In genomic region chr4:125099458-125099857, GRCm38 (mm10) we compare ENCODE assay signal across 8 mouse cellular contexts. TPM values are rescaled to one million over a fixed set of nuclear protein-coding genes. Genes with fewer than 3 reads are reported as not detected.
DNase-seq lines count a peak whose midpoint lies in the region; ATAC-seq and TF ChIP-seq lines count a peak whose summit lies in the region.
"Had no signal": no experiment of that assay in that cellular context is flagged by ENCODE, and none has a peak within 500 bp of the region (broad histone marks: within the 10 kb centered on the region; RNA-seq: fewer than 3 reads in every experiment).

No protein-coding gene starts in this region.

- H3K9ac ChIP-seq in intestine, embryonic 14.5 days (ENCODE audit: low read length): no peak overlapping the region
- H3K9ac ChIP-seq in midbrain, embryonic 11.5 days (ENCODE audit: low read length): no peak overlapping the region

- peak; percentile 82 to 83 for DNase-seq in cerebellum, postnatal 36 days
- peak; percentile 82 for DNase-seq in gastrocnemius, adult 2 months
- DNase-seq in intestine, embryonic 14.5 days (ENCODE audit: low spot score): peak; percentile 97
- DNase-seq in left cerebral cortex, postnatal 14 days (ENCODE audit: low spot score in 2 of 2): peak; percentile 86 to 87
- peak; percentile 99 for DNase-seq in midbrain, embryonic 11.5 days (ENCODE audit: low spot score, missing footprints)
- DNase-seq in skeletal muscle tissue, adult 2 months (ENCODE audit: low read depth, low spot score): peak; percentile 46

- peaks cover 25% of the 10 kb centered on the region for H3K36me3 ChIP-seq in intestine, embryonic 14.5 days (ENCODE audit: control insufficient read depth, insufficient read depth, low read length)
- peaks cover 5% of the 10 kb centered on the region; the same call in 1 of the 2 replicates for H3K36me3 ChIP-seq in midbrain, embryonic 11.5 days (ENCODE audit: control insufficient read depth, insufficient read depth, low read length)

- H3K9me3 ChIP-seq in intestine, embryonic 14.5 days (ENCODE audit: control insufficient read depth, low read length): no peaks in the 10 kb centered on the region
- H3K9me3 ChIP-seq in midbrain, embryonic 11.5 days (ENCODE audit: control insufficient read depth, low read length): no peaks in the 10 kb centered on the region
- H3K9me3 ChIP-seq: megakaryocyte, embryonic 14.5 days had no signal

- no peaks in the 10 kb centered on the region for H3K4me1 ChIP-seq in intestine, embryonic 14.5 days (replicated peaks; ENCODE audit: control insufficient read depth, insufficient read depth, low read length)
- no peaks in the 10 kb centered on the region for H3K4me1 ChIP-seq in midbrain, embryonic 11.5 days (ENCODE audit: control insufficient read depth, insufficient read depth, low read length)

- no peaks in the 10 kb centered on the region for H3K27me3 ChIP-seq in intestine, embryonic 14.5 days (replicated peaks; ENCODE audit: control insufficient read depth, insufficient read depth, low read length)
- no peaks in the 10 kb centered on the region for H3K27me3 ChIP-seq in midbrain, embryonic 11.5 days (ENCODE audit: control insufficient read depth, insufficient read depth, low read length)
- H3K27me3 ChIP-seq: megakaryocyte, embryonic 14.5 days had no signal

- H3K4me3 ChIP-seq in gastrocnemius, adult 2 months: no peak overlapping the region
- no peak overlapping the region for H3K4me3 ChIP-seq in intestine, embryonic 14.5 days (ENCODE audit: low read depth, low read length)
- no peak overlapping the region for H3K4me3 ChIP-seq in midbrain, embryonic 11.5 days (ENCODE audit: low read depth, low read length)
- H3K4me3 ChIP-seq: megakaryocyte, embryonic 14.5 days had no signal

- intact Hi-C loops in gastrocnemius, adult 2 months (cut with DNase I): loop anchor here (1.0 kb wide), 1 partner anchor 156 kb away; no protein-coding TSS in a partner anchor
- intact Hi-C loops in left cerebral cortex, postnatal 14 days (cut with DNase I): no loop called here

- 7% methylated on average over 8 of the region's 8 CpGs for WGBS in intestine, embryonic 14.5 days
- 12% methylated on average over 8 of the region's 8 CpGs for WGBS in midbrain, embryonic 11.5 days

- no peak overlapping the region for H3K4me2 ChIP-seq in intestine, embryonic 14.5 days (ENCODE audit: low read length)
- H3K4me2 ChIP-seq in midbrain, embryonic 11.5 days: no peak overlapping the region

- ATAC-seq in activated CD4-positive, CD25-positive, alpha-beta regulatory T cell, adult 4 months: peak; percentile 88
- peak; percentile 75 for ATAC-seq in intestine, embryonic 14.5 days (replicated peaks; ENCODE audit: low FRiP score, low TSS enrichment, low read depth)
- ATAC-seq in midbrain, embryonic 11.5 days (ENCODE audit: low FRiP score): peak; percentile 61; the same call in 1 of the 2 replicates

- no peak overlapping the region for H3K27ac ChIP-seq in gastrocnemius, adult 2 months
- no peak overlapping the region for H3K27ac ChIP-seq in intestine, embryonic 14.5 days (ENCODE audit: low read depth)
- no peak overlapping the region for H3K27ac ChIP-seq in midbrain, embryonic 11.5 days (ENCODE audit: low read depth, low read length)

- peak; percentile 98 for TF ChIP-seq CTCF in gastrocnemius, adult 2 months (IDR thresholded peaks at IDR 0.05)

RNA-seq across cellular contexts. Expression of gene Meaf6, which starts 14.5 kb away (rescaled TPM):
- polyA plus RNA-seq in activated CD4-positive, CD25-positive, alpha-beta regulatory T cell, adult 4 months (2017; shearing (Covaris generic)): 10 to 100 TPM; 62.6 to 68.1 TPM
- total RNA-seq in gastrocnemius, adult 2 months (2021): 10 to 100 TPM; 12.0 to 13.5 TPM
- 60.2 and 63.0 TPM in 2 replicates for polyA plus RNA-seq in intestine, embryonic 14.5 days (2014; fragmentation: Nextera tagmentation; extraction: Ambion mirVana)
- total RNA-seq in left cerebral cortex, postnatal 14 days (2021): 100 to 1,000 TPM; 125 to 144 TPM
- polyA plus RNA-seq in midbrain, embryonic 11.5 days (2014; fragmentation: Nextera tagmentation; extraction: Ambion mirVana): 126 and 128 TPM in 2 replicates

RNA-seq across cellular contexts. Expression of gene Zc3h12a, which starts 28.2 kb away (rescaled TPM):
- polyA plus RNA-seq in activated CD4-positive, CD25-positive, alpha-beta regulatory T cell, adult 4 months (2017; shearing (Covaris generic)): 1 to 10 TPM; 5.0 to 5.9 TPM
- total RNA-seq in gastrocnemius, adult 2 months (2021): 1 to 10 TPM; 2.6 TPM
- 0.81 and 1.2 TPM in 2 replicates for polyA plus RNA-seq in intestine, embryonic 14.5 days (2014; fragmentation: Nextera tagmentation; extraction: Ambion mirVana)
- 1 to 10 TPM in 1 of 2 experiments, under 1 TPM in 1; 0.51 to 1.2 TPM for total RNA-seq in left cerebral cortex, postnatal 14 days (2021)
- polyA plus RNA-seq in midbrain, embryonic 11.5 days (2014; fragmentation: Nextera tagmentation; extraction: Ambion mirVana): 0.22 and 0.37 TPM in 2 replicates

RNA-seq across cellular contexts. Expression of gene Snip1, which starts 33.0 kb away (rescaled TPM):
- polyA plus RNA-seq in activated CD4-positive, CD25-positive, alpha-beta regulatory T cell, adult 4 months (2017; shearing (Covaris generic)): 10 to 100 TPM in 1 of 2 experiments, 1 to 10 TPM in 1; 8.2 to 10.6 TPM
- total RNA-seq in gastrocnemius, adult 2 months (2021): 1 to 10 TPM; 4.5 to 6.1 TPM
- 28.8 and 30.4 TPM in 2 replicates for polyA plus RNA-seq in intestine, embryonic 14.5 days (2014; fragmentation: Nextera tagmentation; extraction: Ambion mirVana)
- total RNA-seq in left cerebral cortex, postnatal 14 days (2021): 10 to 100 TPM; 10.9 to 12.5 TPM
- polyA plus RNA-seq in midbrain, embryonic 11.5 days (2014; fragmentation: Nextera tagmentation; extraction: Ambion mirVana): 38.0 and 41.0 TPM in 2 replicates

RNA-seq across cellular contexts. Expression of gene Dnali1, which starts 34.0 kb away (rescaled TPM):
- not detected for polyA plus RNA-seq in activated CD4-positive, CD25-positive, alpha-beta regulatory T cell, adult 4 months (2017; shearing (Covaris generic))
- total RNA-seq in gastrocnemius, adult 2 months (2021): not detected
- 0.14 TPM in 1 of 2 replicates, not detected in the other for polyA plus RNA-seq in intestine, embryonic 14.5 days (2014; fragmentation: Nextera tagmentation; extraction: Ambion mirVana)
- total RNA-seq in left cerebral cortex, postnatal 14 days (2021): under 1 TPM in 1 of 2 experiments, not detected in 1; 0.15 TPM
- 0.23 and 0.42 TPM in 2 replicates for polyA plus RNA-seq in midbrain, embryonic 11.5 days (2014; fragmentation: Nextera tagmentation; extraction: Ambion mirVana)

Comparison
In these comparisons a context has a peak if more than half of its experiments do, and no peak if none do; other contexts are left out.
1. DNase-seq: peak in every context shown above with its lines; median percentile 99 in midbrain, embryonic 11.5 days; 97 in intestine, embryonic 14.5 days; 86 in left cerebral cortex, postnatal 14 days; 82 in cerebellum, postnatal 36 days; 82 in gastrocnemius, adult 2 months; 46 in skeletal muscle tissue, adult 2 months.